Mouse (Mus musculus) heart, adult 2 months (tissue): ENCODE results near the gene Vmn2r11.
"Not testable (repeated sequence)": the region's sequence is repeated elsewhere in the genome, so short reads cannot be mapped to it uniquely, and the experiment has no call there.

Experiments used
- CTCF ChIP-seq: fragments of 200-600 bp; IDR thresholded peaks from 2 replicates; pipeline ENCODE4 v1.8.1; 2022; ENCODE audit warnings: antibody characterized with exemption, mild to moderate bottlenecking, moderate library complexity
- POLR2A ChIP-seq: fragments of 200-500 bp; IDR thresholded peaks from 2 replicates; pipeline ENCODE4 v1.6.1; 2011; ENCODE audit warnings: mild to moderate bottlenecking, low read depth, low read length, control low read depth; ENCODE audit not compliant: insufficient read depth

DNA sequence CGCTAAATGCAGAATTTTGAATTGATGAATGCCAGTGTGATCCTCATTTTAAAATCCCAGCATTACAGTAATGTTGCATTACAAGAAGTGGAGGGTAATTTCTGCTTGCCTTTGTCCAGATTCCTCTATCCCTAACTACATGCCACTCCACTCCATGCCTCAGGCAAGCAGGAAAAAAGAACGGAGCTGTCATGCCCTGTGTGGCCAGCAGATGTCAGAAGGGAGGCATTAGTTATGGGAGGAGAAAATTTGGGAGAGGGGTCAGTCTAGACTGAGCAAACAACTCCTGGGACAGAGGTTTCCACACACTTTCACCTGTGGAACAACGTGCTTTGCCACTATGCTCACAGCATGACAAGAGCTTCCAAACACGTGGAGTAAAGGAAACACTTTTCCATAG, 12.6 kb upstream of the Vmn2r11 start:
- TF ChIP-seq CTCF, POLR2A: not testable (repeated sequence)
